Mouse (Mus musculus) myocyte (in vitro differentiated cells): ENCODE measurements around the gene Lrrc4.

Experiments
- CEBPB ChIP-seq: IDR thresholded peaks from 2 replicates; pipeline ENCODE4 v1.6.1; 2011; ENCODE audit warnings: mild to moderate bottlenecking, moderate library complexity; ENCODE audit not compliant: poor library complexity, insufficient read depth, severe bottlenecking
- E2F4 ChIP-seq: IDR thresholded peaks from one replicate; pipeline ENCODE4 v1.6.1; 2011; ENCODE audit warnings: mild to moderate bottlenecking, control low read depth, moderate library complexity; ENCODE audit not compliant: insufficient read depth
- MAX ChIP-seq: IDR thresholded peaks from one replicate; pipeline ENCODE4 v1.6.1; 2011; ENCODE audit warnings: low read depth, mild to moderate bottlenecking, control low read depth
- MYOD1 ChIP-seq, 3 experiments: IDR thresholded peaks; one replicate each; pipeline ENCODE4 v1.6.1; 2011; ENCODE audit warnings: control low read depth in 2 of 3, low read depth in 2 of 3, mild to moderate bottlenecking in 2 of 3, moderate library complexity in 1 of 3; ENCODE audit not compliant: insufficient read length in 2 of 3, control insufficient read depth in 1 of 3
- MYOG ChIP-seq, 3 experiments: IDR thresholded peaks; one replicate each; pipeline ENCODE4 v1.6.1; 2011; ENCODE audit warnings: control low read depth in 2 of 3, low read depth in 2 of 3, mild to moderate bottlenecking in 2 of 3; ENCODE audit not compliant: insufficient read length in 2 of 3, control insufficient read depth in 1 of 3, insufficient read depth in 1 of 3
- POLR2A ChIP-seq: IDR thresholded peaks from one replicate; pipeline ENCODE4 v1.6.1; 2011; ENCODE audit warnings: low read depth, mild to moderate bottlenecking, control low read depth, moderate library complexity; ENCODE audit not compliant: insufficient read length
- POLR2AphosphoS2 ChIP-seq: IDR thresholded peaks from one replicate; pipeline ENCODE4 v1.6.1; 2011; ENCODE audit warnings: low read depth, control low read depth; ENCODE audit not compliant: insufficient read length
- TCF12 ChIP-seq: IDR thresholded peaks from one replicate; pipeline ENCODE4 v1.6.1; 2011; ENCODE audit warnings: mild to moderate bottlenecking, control low read depth; ENCODE audit not compliant: poor library complexity, insufficient read depth, severe bottlenecking
- USF1 ChIP-seq: IDR thresholded peaks from one replicate; pipeline ENCODE4 v1.6.1; 2011; ENCODE audit warnings: low read depth, mild to moderate bottlenecking, control low read depth, moderate library complexity

DNA sequence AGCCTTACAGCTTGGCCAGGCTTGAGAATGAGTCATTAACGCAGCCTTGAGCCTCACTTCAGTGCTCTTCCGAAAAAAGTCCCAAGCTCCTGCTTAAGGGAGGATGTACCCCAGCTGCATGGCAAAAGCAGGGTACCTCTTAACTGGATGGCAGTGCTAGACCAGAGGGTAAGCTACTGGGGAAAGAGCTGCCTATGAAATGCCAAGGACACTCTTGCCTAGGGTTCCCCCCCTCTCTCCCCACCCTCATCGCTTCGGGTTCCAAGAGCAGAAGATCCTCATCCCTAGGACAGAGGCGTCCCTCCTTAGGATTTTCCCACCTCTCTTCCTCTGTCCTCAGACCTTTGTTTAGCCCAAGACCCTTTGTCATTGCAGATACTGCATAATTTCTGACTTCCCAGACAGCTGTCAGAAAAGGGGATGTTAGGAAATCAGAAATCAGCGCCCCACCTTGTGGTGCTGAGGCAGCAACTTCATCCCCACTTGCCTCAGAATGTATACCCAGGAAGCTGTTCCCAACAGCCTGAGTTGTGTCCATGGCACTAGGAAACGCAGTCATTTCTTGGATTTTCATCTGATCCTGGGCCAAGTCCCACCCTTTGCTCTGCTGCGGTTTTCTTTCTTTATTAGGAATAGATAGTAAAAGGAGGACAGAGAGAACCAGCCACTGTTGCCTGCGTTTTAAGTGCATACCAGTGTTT lies 4.7 kb downstream of the Lrrc4 start:
- TF ChIP-seq MAX (no peak), POLR2AphosphoS2 (no peak), POLR2A (no peak), TCF12 (no peak), CEBPB (no peak), USF1 (no peak), MYOD1 (IDR thresholded peaks at IDR 0.05; ENCODE audit: control insufficient read depth in 1 of 3, insufficient read length in 2 of 3, low read depth in 2 of 3) (no peak), MYOG (IDR thresholded peaks at IDR 0.05; ENCODE audit: control insufficient read depth in 1 of 3, insufficient read depth in 1 of 3, insufficient read length in 2 of 3, low read depth in 2 of 3) (no peak), E2F4 (no peak)
